10 mouse cellular contexts compared by ENCODE assay signal in genomic region chr3:95951566-95951965, GRCm38 (mm10). TPM values are rescaled to one million over a fixed set of nuclear protein-coding genes. Genes with fewer than 3 reads are reported as not detected.
DNase-seq lines count a peak whose midpoint lies in the region; ATAC-seq and TF ChIP-seq lines count a peak whose summit lies in the region.
"Not testable (repeated sequence)": the region's sequence is repeated elsewhere in the genome, so short reads cannot be mapped to it uniquely, and the experiment has no call there.
"Had no signal": no experiment of that assay in that cellular context is flagged by ENCODE, and none has a peak within 500 bp of the region (broad histone marks: within the 10 kb centered on the region; RNA-seq: fewer than 3 reads in every experiment).

No protein-coding gene starts in this region.

- H3K4me2 ChIP-seq in embryonic facial prominence, embryonic 12.5 days (replicated peaks): peak overlapping the region; percentile 67
- H3K4me2 ChIP-seq in hindbrain, embryonic 14.5 days (replicated peaks): peak overlapping the region; percentile 75
- H3K4me2 ChIP-seq in liver, postnatal 0 days (ENCODE audit: low read depth, low read length): peak overlapping the region; percentile 71
- H3K4me2 ChIP-seq in midbrain, postnatal 0 days (ENCODE audit: low read depth, low read length, poor library complexity, severe bottlenecking): peak overlapping the region; percentile 50
- H3K4me2 ChIP-seq in stomach, postnatal 0 days (replicated peaks; ENCODE audit: low read depth): peak overlapping the region; percentile 68

- peak overlapping the region; percentile 67 to 88 for H3K4me3 ChIP-seq in ES-E14 (ENCODE audit: insufficient read depth in 1 of 2, low read depth in 1 of 2, low read length in 2 of 2, poor library complexity in 1 of 2, severe bottlenecking in 1 of 2)
- peak overlapping the region; percentile 54 for H3K4me3 ChIP-seq in embryonic facial prominence, embryonic 12.5 days
- peak overlapping the region; percentile 78 for H3K4me3 ChIP-seq in gastrocnemius, adult 2 months
- H3K4me3 ChIP-seq in hindbrain, embryonic 14.5 days (replicated peaks; ENCODE audit: low read length): peak overlapping the region; percentile 55
- H3K4me3 ChIP-seq in left cerebral cortex, adult 2 months: peak overlapping the region; percentile 56
- H3K4me3 ChIP-seq in liver, postnatal 0 days (ENCODE audit: low read depth, low read length): peak overlapping the region; percentile 63
- H3K4me3 ChIP-seq in midbrain, postnatal 0 days (ENCODE audit: low read depth, low read length): peak overlapping the region; percentile 48
- peak overlapping the region; percentile 55 for H3K4me3 ChIP-seq in stomach, postnatal 0 days (ENCODE audit: low read depth, low read length)

- not testable (repeated sequence) for ATAC-seq in embryonic facial prominence, embryonic 12.5 days (ENCODE audit: insufficient number of reproducible peaks, insufficient read depth, low FRiP score, low TSS enrichment); liver, postnatal 0 days; stomach, postnatal 0 days (ENCODE audit: low FRiP score, low TSS enrichment)
- peak; percentile 12; the same call in 1 of the 2 replicates for ATAC-seq in hindbrain, embryonic 14.5 days (ENCODE audit: low FRiP score)
- 0 out of 2 replicates have a peak, but pooled peaks have one; percentile 20 for ATAC-seq in midbrain, postnatal 0 days (ENCODE audit: low FRiP score)

- not testable (repeated sequence) for H3K9me3 ChIP-seq in ES-E14 (ENCODE audit: control insufficient read depth, insufficient read depth, low read depth, low read length); embryonic facial prominence, embryonic 12.5 days; hindbrain, embryonic 14.5 days (ENCODE audit: control insufficient read depth, low read length); liver, postnatal 0 days (ENCODE audit: low read length); midbrain, postnatal 0 days (ENCODE audit: low read length); stomach, postnatal 0 days (ENCODE audit: control insufficient read depth, low read length)

- 71% methylated on average over 12 of the region's 12 CpGs for WGBS in embryonic facial prominence, embryonic 12.5 days
- 66% methylated on average over 12 of the region's 12 CpGs for WGBS in hindbrain, embryonic 14.5 days
- WGBS in liver, postnatal 0 days (ENCODE audit: insufficient replicate concordance): 59% methylated on average over 12 of the region's 12 CpGs
- WGBS in midbrain, postnatal 0 days: 73% methylated on average over 12 of the region's 12 CpGs
- 78% methylated on average over 10 of the region's 12 CpGs for WGBS in stomach, postnatal 0 days

- not testable (repeated sequence) for H3K4me1 ChIP-seq in ES-E14 (ENCODE audit: control insufficient read depth in 2 of 2, insufficient read depth in 2 of 2, low read length in 2 of 2, poor library complexity in 1 of 2); embryonic facial prominence, embryonic 12.5 days; hindbrain, embryonic 14.5 days (replicated peaks; ENCODE audit: control insufficient read depth, insufficient read depth, low read length); liver, postnatal 0 days (ENCODE audit: insufficient read depth); midbrain, postnatal 0 days (ENCODE audit: insufficient read depth, low read length); stomach, postnatal 0 days (replicated peaks; ENCODE audit: control insufficient read depth, insufficient read depth)

- not testable (repeated sequence) for H3K36me3 ChIP-seq in ES-E14 (ENCODE audit: control insufficient read depth, insufficient read depth, low read length, poor library complexity, severe bottlenecking); embryonic facial prominence, embryonic 12.5 days; hindbrain, embryonic 14.5 days (replicated peaks; ENCODE audit: control insufficient read depth, insufficient read depth); liver, postnatal 0 days (replicated peaks; ENCODE audit: insufficient read depth, low read length); midbrain, postnatal 0 days (ENCODE audit: insufficient read depth, low read length); stomach, postnatal 0 days (ENCODE audit: control insufficient read depth, insufficient read depth, low read length)

- H3K27me3 ChIP-seq in embryonic facial prominence, embryonic 12.5 days; hindbrain, embryonic 14.5 days (ENCODE audit: control insufficient read depth, insufficient read depth, low read length); liver, postnatal 0 days (ENCODE audit: insufficient read depth, low read length); midbrain, postnatal 0 days (ENCODE audit: insufficient read depth, low read length); stomach, postnatal 0 days (ENCODE audit: control insufficient read depth, insufficient read depth, low read length): not testable (repeated sequence)

- not testable (repeated sequence) for TF ChIP-seq EP300 in liver, postnatal 0 days (IDR thresholded peaks at IDR 0.05; ENCODE audit: low read depth); stomach, postnatal 0 days (optimal IDR thresholded peaks at IDR 0.05)

- TF ChIP-seq CTCF in gastrocnemius, adult 2 months (IDR thresholded peaks at IDR 0.05); left cerebral cortex, adult 2 months (IDR thresholded peaks at IDR 0.05); liver, postnatal 0 days (IDR thresholded peaks at IDR 0.05; ENCODE audit: low read depth); midbrain, postnatal 0 days (IDR thresholded peaks at IDR 0.05); stomach, postnatal 0 days (IDR thresholded peaks at IDR 0.05; ENCODE audit: low read depth): not testable (repeated sequence)

- H3K9ac ChIP-seq in ES-E14 (ENCODE audit: insufficient read depth, low read depth, low read length, poor library complexity, severe bottlenecking): peak overlapping the region; percentile 85
- peak overlapping the region; percentile 53; the same call in 1 of the 2 replicates for H3K9ac ChIP-seq in embryonic facial prominence, embryonic 12.5 days
- peak overlapping the region; percentile 78 for H3K9ac ChIP-seq in hindbrain, embryonic 14.5 days
- peak overlapping the region; percentile 66 for H3K9ac ChIP-seq in liver, postnatal 0 days (replicated peaks)
- peak overlapping the region; percentile 77 for H3K9ac ChIP-seq in midbrain, postnatal 0 days (replicated peaks; ENCODE audit: low read length, poor library complexity, severe bottlenecking)
- peak overlapping the region; percentile 68 for H3K9ac ChIP-seq in stomach, postnatal 0 days (ENCODE audit: low read length)

- in situ Hi-C loops in ES-E14 (cut with MboI; ENCODE audit: low sequenced_read_pairs in 2 of 2, unreplicated experiment in 2 of 2): not testable (repeated sequence)

- not testable (repeated sequence) for DNase-seq in ES-E14 (ENCODE audit: low read depth, low spot score); gastrocnemius, adult 2 months; hindbrain, embryonic 14.5 days (ENCODE audit: low spot score); left cerebral cortex, adult 2 months (ENCODE audit: extremely low spot score in 1 of 2, low spot score in 2 of 2); liver, postnatal 0 days; midbrain, postnatal 0 days (ENCODE audit: low spot score); stomach, postnatal 0 days (ENCODE audit: low spot score)

- intact Hi-C loops in gastrocnemius, adult 2 months (cut with DNase I): loop anchor here (2.0 to 5.0 kb wide), 2 partner anchors 23 to 69 kb away; partner anchors contain the start of genes Anp32e and Ciart
- intact Hi-C loops in left cerebral cortex, adult 2 months (cut with DNase I): loop anchor here (5.0 kb wide), 1 partner anchor 69 kb away; the partner anchor contains the start of gene Ciart

- peak overlapping the region; percentile 83 for H3K27ac ChIP-seq in ES-E14 (ENCODE audit: insufficient read depth, low read depth, low read length, poor library complexity, severe bottlenecking)
- H3K27ac ChIP-seq in embryonic facial prominence, embryonic 12.5 days: peak overlapping the region; percentile 89
- peak overlapping the region; percentile 99 for H3K27ac ChIP-seq in gastrocnemius, adult 2 months
- peak overlapping the region; percentile 100 for H3K27ac ChIP-seq in hindbrain, embryonic 14.5 days
- peak overlapping the region; percentile 100 for H3K27ac ChIP-seq in left cerebral cortex, adult 2 months
- peak overlapping the region; percentile 89 for H3K27ac ChIP-seq in liver, postnatal 0 days (ENCODE audit: low read depth)
- H3K27ac ChIP-seq in midbrain, postnatal 0 days (ENCODE audit: low read depth, low read length): peak overlapping the region; percentile 97
- H3K27ac ChIP-seq in stomach, postnatal 0 days (replicated peaks): peak overlapping the region; percentile 91

RNA-seq across cellular contexts. Expression of gene Anp32e, which starts 22.5 kb away (rescaled TPM):
- 40.9 and 50.8 TPM in 2 replicates for total RNA-seq in ES-E14 (2012; rRNA removed)
- polyA plus RNA-seq in embryonic facial prominence, embryonic 12.5 days (2016; fragmentation: Nextera tagmentation; extraction: Ambion mirVana): 241 and 287 TPM in 2 replicates
- 10 to 100 TPM; 76.4 to 89.9 TPM for total RNA-seq in gastrocnemius, adult 2 months (2021)
- polyA plus RNA-seq in hindbrain, embryonic 14.5 days (2014; fragmentation: Nextera tagmentation; extraction: Ambion mirVana): 37.1 and 37.5 TPM in 2 replicates
- 10 to 100 TPM; 82.7 to 98.9 TPM for total RNA-seq in left cerebral cortex, adult 2 months (2021)
- 92.0 and 98.4 TPM in 2 replicates for polyA plus RNA-seq in liver, postnatal 0 days (2015; fragmentation: Nextera tagmentation; extraction: Ambion mirVana)
- 24.7 and 27.5 TPM in 2 replicates for total RNA-seq in midbrain, postnatal 0 days (2014; rRNA removed)
- polyA plus RNA-seq in midbrain, postnatal 0 days (2015; fragmentation: Nextera tagmentation; extraction: Ambion mirVana): 70.9 and 86.9 TPM in 2 replicates
- 60.4 and 67.2 TPM in 2 replicates for polyA plus RNA-seq in stomach, postnatal 0 days (2015; fragmentation: Nextera tagmentation; extraction: Ambion mirVana)

RNA-seq across cellular contexts. Expression of gene Plekho1, which starts 44.2 kb away (rescaled TPM):
- 12.0 and 19.6 TPM in 2 replicates for total RNA-seq in ES-E14 (2012; rRNA removed)
- polyA plus RNA-seq in embryonic facial prominence, embryonic 12.5 days (2016; fragmentation: Nextera tagmentation; extraction: Ambion mirVana): 71.9 and 85.9 TPM in 2 replicates
- total RNA-seq in gastrocnemius, adult 2 months (2021): 10 to 100 TPM; 14.2 to 19.3 TPM
- 47.1 and 49.0 TPM in 2 replicates for polyA plus RNA-seq in hindbrain, embryonic 14.5 days (2014; fragmentation: Nextera tagmentation; extraction: Ambion mirVana)
- 10 to 100 TPM; 73.5 to 86.9 TPM for total RNA-seq in left cerebral cortex, adult 2 months (2021)
- 10.7 and 11.7 TPM in 2 replicates for polyA plus RNA-seq in liver, postnatal 0 days (2015; fragmentation: Nextera tagmentation; extraction: Ambion mirVana)
- total RNA-seq in midbrain, postnatal 0 days (2014; rRNA removed): 52.5 and 62.7 TPM in 2 replicates
- 37.3 and 41.2 TPM in 2 replicates for polyA plus RNA-seq in midbrain, postnatal 0 days (2015; fragmentation: Nextera tagmentation; extraction: Ambion mirVana)
- 26.1 and 30.6 TPM in 2 replicates for polyA plus RNA-seq in stomach, postnatal 0 days (2015; fragmentation: Nextera tagmentation; extraction: Ambion mirVana)

RNA-seq across cellular contexts. Expression of gene Car14, which starts 47.1 kb away (rescaled TPM):
- 2.5 and 4.0 TPM in 2 replicates for total RNA-seq in ES-E14 (2012; rRNA removed)
- 30.1 and 36.4 TPM in 2 replicates for polyA plus RNA-seq in embryonic facial prominence, embryonic 12.5 days (2016; fragmentation: Nextera tagmentation; extraction: Ambion mirVana)
- total RNA-seq in gastrocnemius, adult 2 months (2021): 100 to 1,000 TPM in 1 of 2 experiments, 10 to 100 TPM in 1; 81.2 to 115 TPM
- polyA plus RNA-seq in hindbrain, embryonic 14.5 days (2014; fragmentation: Nextera tagmentation; extraction: Ambion mirVana): 12.1 and 13.0 TPM in 2 replicates
- total RNA-seq in left cerebral cortex, adult 2 months (2021): 1 to 10 TPM; 6.8 to 8.2 TPM
- 15.2 and 17.3 TPM in 2 replicates for polyA plus RNA-seq in liver, postnatal 0 days (2015; fragmentation: Nextera tagmentation; extraction: Ambion mirVana)
- total RNA-seq in midbrain, postnatal 0 days (2014; rRNA removed): 5.1 and 8.0 TPM in 2 replicates
- 6.8 and 7.5 TPM in 2 replicates for polyA plus RNA-seq in midbrain, postnatal 0 days (2015; fragmentation: Nextera tagmentation; extraction: Ambion mirVana)
- polyA plus RNA-seq in stomach, postnatal 0 days (2015; fragmentation: Nextera tagmentation; extraction: Ambion mirVana): 0.68 and 1.1 TPM in 2 replicates
- total RNA-seq: common myeloid progenitor, adult 5-6 weeks had no signal
- polyA plus RNA-seq: activated CD4-positive, CD25-positive, alpha-beta regulatory T cell, adult 4 months had no signal

RNA-seq across cellular contexts. Expression of gene Aph1a, which starts 57.8 kb away (rescaled TPM):
- 70.9 and 85.9 TPM in 2 replicates for total RNA-seq in ES-E14 (2012; rRNA removed)
- 27.5 and 31.3 TPM in 2 replicates for polyA plus RNA-seq in embryonic facial prominence, embryonic 12.5 days (2016; fragmentation: Nextera tagmentation; extraction: Ambion mirVana)
- 10 to 100 TPM; 41.0 to 50.3 TPM for total RNA-seq in gastrocnemius, adult 2 months (2021)
- 34.9 and 38.6 TPM in 2 replicates for polyA plus RNA-seq in hindbrain, embryonic 14.5 days (2014; fragmentation: Nextera tagmentation; extraction: Ambion mirVana)
- 10 to 100 TPM; 68.2 to 72.9 TPM for total RNA-seq in left cerebral cortex, adult 2 months (2021)
- polyA plus RNA-seq in liver, postnatal 0 days (2015; fragmentation: Nextera tagmentation; extraction: Ambion mirVana): 17.1 and 22.9 TPM in 2 replicates
- 67.5 and 71.6 TPM in 2 replicates for total RNA-seq in midbrain, postnatal 0 days (2014; rRNA removed)
- 39.0 and 45.2 TPM in 2 replicates for polyA plus RNA-seq in midbrain, postnatal 0 days (2015; fragmentation: Nextera tagmentation; extraction: Ambion mirVana)
- polyA plus RNA-seq in stomach, postnatal 0 days (2015; fragmentation: Nextera tagmentation; extraction: Ambion mirVana): 33.4 and 37.6 TPM in 2 replicates

RNA-seq across cellular contexts. Expression of gene BC028528, which starts 59.8 kb away (rescaled TPM):
- 6.4 and 9.5 TPM in 2 replicates for total RNA-seq in ES-E14 (2012; rRNA removed)
- 14.3 and 14.4 TPM in 2 replicates for polyA plus RNA-seq in embryonic facial prominence, embryonic 12.5 days (2016; fragmentation: Nextera tagmentation; extraction: Ambion mirVana)
- 1 to 10 TPM; 1.4 to 2.1 TPM for total RNA-seq in gastrocnemius, adult 2 months (2021)
- 16.1 and 26.2 TPM in 2 replicates for polyA plus RNA-seq in hindbrain, embryonic 14.5 days (2014; fragmentation: Nextera tagmentation; extraction: Ambion mirVana)
- 1 to 10 TPM; 3.3 to 5.4 TPM for total RNA-seq in left cerebral cortex, adult 2 months (2021)
- polyA plus RNA-seq in liver, postnatal 0 days (2015; fragmentation: Nextera tagmentation; extraction: Ambion mirVana): 7.6 and 7.9 TPM in 2 replicates
- total RNA-seq in midbrain, postnatal 0 days (2014; rRNA removed): 6.5 and 27.7 TPM in 2 replicates
- 14.6 and 18.8 TPM in 2 replicates for polyA plus RNA-seq in midbrain, postnatal 0 days (2015; fragmentation: Nextera tagmentation; extraction: Ambion mirVana)
- 14.2 and 14.8 TPM in 2 replicates for polyA plus RNA-seq in stomach, postnatal 0 days (2015; fragmentation: Nextera tagmentation; extraction: Ambion mirVana)
